Mouse (Mus musculus) effector memory CD4-positive, alpha-beta T cell, adult 7 months (primary cell): ENCODE measurements around the gene Tfip11. TPM values are rescaled to one million over a fixed set of nuclear protein-coding genes. Genes with fewer than 3 reads are reported as not detected.

ENCODE experiments used
- polyA plus RNA-seq: library from polyadenylated mRNA; unstranded; fragments of 100-300 nt; shearing (Covaris generic); gene quantifications from one replicate; pipeline ENCODE4 v1.2.1, GENCODE M21; 2017

The Tfip11 gene
- 66.1 TPM for polyA plus RNA-seq

DNA sequence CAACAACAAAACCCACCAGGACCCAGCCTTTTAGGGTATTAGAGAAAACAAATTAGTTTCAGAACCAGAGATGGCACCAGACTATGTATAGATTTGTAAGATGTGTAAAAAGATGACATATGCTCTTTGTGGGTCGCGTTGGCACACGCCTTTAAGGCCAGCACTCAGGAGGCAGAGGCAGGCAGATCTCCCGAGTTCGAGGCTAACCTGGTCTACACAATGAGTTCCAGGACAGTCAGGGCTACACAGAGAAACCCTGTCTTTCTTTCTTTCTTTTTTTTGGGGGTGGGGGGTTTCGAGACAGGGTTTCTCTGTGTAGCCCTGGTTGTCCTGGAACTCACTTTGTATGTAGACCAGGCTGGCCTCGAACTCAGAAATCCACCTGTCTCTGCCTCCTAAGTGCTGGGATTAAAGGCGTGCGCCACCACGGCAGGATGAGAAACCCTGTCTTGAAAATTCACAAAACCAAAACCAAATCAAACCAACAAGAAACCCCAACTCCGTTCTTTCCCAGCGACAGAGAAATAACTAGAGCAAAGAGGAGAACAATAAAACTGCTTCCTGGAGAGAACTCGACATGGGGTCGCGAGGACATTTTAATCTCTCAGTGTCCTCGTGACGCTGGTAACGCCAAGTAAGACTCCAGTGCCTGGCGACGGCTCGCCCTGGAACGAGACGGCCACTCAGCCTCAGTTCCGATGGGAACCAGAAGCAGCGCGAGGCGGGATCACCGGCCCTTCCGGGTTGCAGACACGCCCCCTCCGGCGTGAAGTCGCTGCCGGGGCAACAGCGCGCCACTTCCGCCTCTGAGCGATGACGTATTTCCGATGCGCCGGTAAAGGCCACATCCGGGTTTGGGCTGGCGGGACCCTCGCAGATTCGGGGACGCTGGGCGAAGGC is at the start of gene Tfip11:
TSS of gene Tfip11 (plus strand) at position 813 of the 900 bp plus-strand sequence.

DNA sequence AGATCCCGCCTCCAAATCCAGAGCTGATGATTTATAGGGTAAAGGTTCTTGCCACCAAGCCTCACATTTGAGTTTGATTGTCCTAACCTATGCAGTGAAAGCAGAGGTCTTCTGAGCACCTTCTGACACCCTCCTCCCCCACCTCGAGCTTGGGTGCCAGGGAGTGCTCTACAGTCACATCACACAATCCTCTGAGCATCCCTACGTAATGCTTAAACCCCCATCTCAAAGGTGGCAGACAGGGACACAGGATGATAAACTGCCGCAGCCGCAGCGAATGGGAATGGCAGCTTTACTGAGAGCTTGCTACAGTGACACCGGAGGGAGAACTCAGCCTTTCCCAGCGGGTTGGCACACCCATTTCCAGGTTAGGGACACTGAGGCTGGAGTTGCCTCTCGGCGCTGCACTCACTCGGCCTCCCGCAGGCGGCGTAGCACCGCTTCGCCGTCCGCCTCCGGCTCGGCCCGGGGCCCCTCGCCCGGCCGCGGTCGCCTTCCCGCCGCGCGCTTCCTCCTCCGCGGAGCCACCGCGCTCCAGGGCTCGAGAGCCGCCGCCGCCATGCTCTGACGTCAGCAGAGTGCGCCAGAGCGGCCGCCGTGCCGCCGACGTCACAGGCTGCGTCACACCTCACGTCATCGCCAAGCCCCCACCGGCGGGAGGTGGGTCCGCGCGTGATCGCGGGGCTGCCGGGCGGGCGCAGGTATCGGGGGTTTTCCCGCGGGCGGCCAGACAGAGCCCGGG is 16.5 kb downstream of the Tfip11 start, which contains the start of the genes Srrd and Hps4:
TSS of gene Srrd (minus strand) at position 578 of the 742 bp plus-strand sequence.
TSS of gene Hps4 (plus strand) at position 621 of the 742 bp plus-strand sequence.

DNA sequence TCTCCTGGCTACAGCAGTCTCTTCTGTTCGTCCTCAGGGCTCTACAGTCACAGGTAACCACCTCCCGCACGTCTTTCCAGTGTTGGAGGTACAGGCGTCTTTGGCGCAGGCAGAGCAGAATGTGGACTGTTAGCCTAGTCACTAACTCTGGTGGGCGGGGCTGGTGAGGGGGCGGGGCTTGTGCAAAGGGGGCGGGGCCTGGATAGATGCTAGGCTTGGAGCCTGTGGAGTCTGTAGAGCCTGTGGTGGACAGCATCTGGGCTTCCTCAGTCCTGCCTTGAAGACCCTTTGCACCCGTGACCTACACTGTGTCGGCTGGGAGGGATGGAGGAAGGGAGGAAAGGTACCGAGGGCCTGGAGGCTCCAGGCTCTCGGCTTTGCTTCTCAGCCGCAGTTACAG is 29.8 kb downstream of the Tfip11 start, which contains the start of gene Gm6583:
TSS of gene Gm6583 (minus strand) at position 124 of the 400 bp plus-strand sequence.

Other genes with a start within 250 kb of the Tfip11 start
- 1.9 TPM for gene Cryba4, start 73.8 kb upstream of the Tfip11 start, polyA plus RNA-seq
- gene Crybb1, start 70.5 kb upstream of the Tfip11 start, polyA plus RNA-seq, result 3.6 TPM
- 261 TPM for gene Tpst2, start 49.7 kb upstream of the Tfip11 start, polyA plus RNA-seq
- 60.8 TPM for gene Srrd, start 16.7 kb downstream of the Tfip11 start, polyA plus RNA-seq
- 16.8 TPM for gene Hps4, start 16.7 kb downstream of the Tfip11 start, polyA plus RNA-seq
- gene Gm6583, start 29.7 kb downstream of the Tfip11 start, polyA plus RNA-seq, result 0.22 TPM
- 0.38 TPM for gene Asphd2, start 68.5 kb downstream of the Tfip11 start, polyA plus RNA-seq
- 0.33 TPM for gene Gm6588, start 123.1 kb downstream of the Tfip11 start, polyA plus RNA-seq